Mouse (Mus musculus) midbrain, embryonic 12.5 days (tissue): ENCODE measurements around the gene Gm37240. TPM values are rescaled to one million over a fixed set of nuclear protein-coding genes. Genes with fewer than 3 reads are reported as not detected.

ENCODE experiments used
- ATAC-seq: fragments of 200-750 bp; cut with Nextera tagmentation; 2 replicates; pipeline ENCODE4 v1.8.0; 2017; ENCODE audit warnings: low read depth, moderate TSS enrichment, moderate library complexity; ENCODE audit not compliant: low FRiP score
- H3K27ac ChIP-seq: fragments of 300-500 bp; sonication (generic); replicated peaks from 2 replicates; pipeline ENCODE4 v1.5.1; 2016; ENCODE audit warnings: mild to moderate bottlenecking
- H3K27me3 ChIP-seq: fragments of 300-500 bp; sonication (generic); 2 replicates; pipeline ENCODE4 v1.6.1; 2016; ENCODE audit warnings: mild to moderate bottlenecking
- H3K36me3 ChIP-seq: fragments of 300-500 bp; sonication (generic); 2 replicates; pipeline ENCODE4 v1.6.1; 2016
- H3K4me1 ChIP-seq: fragments of 300-500 bp; sonication (generic); 2 replicates; pipeline ENCODE4 v1.6.1; 2016
- H3K4me2 ChIP-seq: fragments of 300-500 bp; sonication (generic); replicated peaks from 2 replicates; pipeline ENCODE4 v1.6.1; 2016; ENCODE audit warnings: mild to moderate bottlenecking, moderate library complexity
- H3K4me3 ChIP-seq: fragments of 300-500 bp; sonication (generic); 2 replicates; pipeline ENCODE4 v1.5.1; 2016; ENCODE audit warnings: mild to moderate bottlenecking
- H3K9ac ChIP-seq: fragments of 300-500 bp; sonication (generic); replicated peaks from 2 replicates; pipeline ENCODE4 v1.6.1; 2016; ENCODE audit warnings: mild to moderate bottlenecking, moderate library complexity
- H3K9me3 ChIP-seq: fragments of 300-500 bp; sonication (generic); 2 replicates; pipeline ENCODE4 v1.6.1; 2016; ENCODE audit warnings: mild to moderate bottlenecking
- WGBS: fragments of 180-500 bp; shearing (Covaris S2); methylation state at CpG from one replicate; pipeline ENCODE4 v1.1.7; 2016; 5-methylcytosine and 5-hydroxymethylcytosine counted together
- polyA plus RNA-seq: library from polyadenylated mRNA; unstranded; fragments of >200 nt; fragmentation: Nextera tagmentation; extraction: Ambion mirVana; gene quantifications from 2 replicates; pipeline ENCODE4 v1.2.1, GENCODE M21; 2016

Gm37240 gene
- polyA plus RNA-seq, 1 experiment from 2014 or later, result 0.96 TPM

GRCm38 (mm10) chr3:85914806-85915205 is 27.5 kb upstream of the Gm37240 start:
- H3K4me3 ChIP-seq, result no peak overlapping the region
- no peak for ATAC-seq
- H3K9me3 ChIP-seq, result no peaks in the 10 kb centered on the region
- H3K27me3 ChIP-seq, result no peaks in the 10 kb centered on the region
- no peaks in the 10 kb centered on the region for H3K36me3 ChIP-seq
- no peaks in the 10 kb centered on the region for H3K4me1 ChIP-seq
- H3K9ac ChIP-seq, result no peak overlapping the region
- H3K27ac ChIP-seq, result no peak overlapping the region
- WGBS, result 93% methylated on average over 6 of the region's 6 CpGs
- H3K4me2 ChIP-seq, result no peak overlapping the region

- Histone ChIP-seq H3K27me3 (no peaks in the 10 kb centered on the region), H3K4me2 (no peak overlapping the region), H3K4me3 (no peak overlapping the region), H3K9me3 (no peaks in the 10 kb centered on the region), H3K27ac (no peak overlapping the region), H3K9ac (no peak overlapping the region), H3K36me3 (no peaks in the 10 kb centered on the region), H3K4me1 (no peaks in the 10 kb centered on the region)
- no peak for ATAC-seq
- 88% methylated on average over 7 of the region's 7 CpGs for WGBS
Observed at GRCm38 (mm10) chr3:85907136-85907535, 19.8 kb upstream of the Gm37240 start.

- Histone ChIP-seq H3K4me1 (no peaks in the 10 kb centered on the region), H3K4me3 (no peak overlapping the region), H3K27me3 (no peaks in the 10 kb centered on the region), H3K36me3 (no peaks in the 10 kb centered on the region), H3K4me2 (no peak overlapping the region), H3K27ac (no peak overlapping the region), H3K9me3 (no peaks in the 10 kb centered on the region), H3K9ac (no peak overlapping the region)
- no peak for ATAC-seq
Observed at GRCm38 (mm10) chr3:85904371-85904770, 17.1 kb upstream of the Gm37240 start.

- Histone ChIP-seq H3K4me2 (no peak overlapping the region), H3K9me3 (no peaks in the 10 kb centered on the region), H3K27me3 (no peaks in the 10 kb centered on the region), H3K4me3 (no peak overlapping the region), H3K27ac (no peak overlapping the region), H3K36me3 (no peaks in the 10 kb centered on the region), H3K9ac (no peak overlapping the region), H3K4me1 (no peaks in the 10 kb centered on the region)
- 95% methylated on average over 5 of the region's 5 CpGs for WGBS
- no peak for ATAC-seq
Observed at GRCm38 (mm10) chr3:85895020-85895419, 7.7 kb upstream of the Gm37240 start.

- Histone ChIP-seq H3K27ac (no peak overlapping the region), H3K4me3 (no peak overlapping the region), H3K4me2 (no peak overlapping the region), H3K9ac (no peak overlapping the region), H3K27me3 (peaks cover 24% of the 10 kb centered on the region), H3K9me3 (no peaks in the 10 kb centered on the region), H3K36me3 (no peaks in the 10 kb centered on the region), H3K4me1 (peaks cover 17% of the 10 kb centered on the region)
- no peak for ATAC-seq
- 75% methylated on average over 1 of the region's 1 CpGs for WGBS
Observed at GRCm38 (mm10) chr3:85891571-85891970, 4.3 kb upstream of the Gm37240 start.

GRCm38 (mm10) chr3:85888221-85888671 is 928 bp upstream of the Gm37240 start:
- ATAC-seq, result no peak
- Histone ChIP-seq H3K27ac (no peak overlapping the region), H3K4me1 (peaks cover 18% of the 10 kb centered on the region), H3K9ac (no peak overlapping the region), H3K9me3 (no peaks in the 10 kb centered on the region), H3K27me3 (peaks cover 41% of the 10 kb centered on the region), H3K36me3 (no peaks in the 10 kb centered on the region), H3K4me3 (peak overlapping the region; percentile 54), H3K4me2 (peak overlapping the region; percentile 98)
- 6% methylated on average over 11 of the region's 11 CpGs for WGBS

- H3K27me3 ChIP-seq, result peaks cover 41% of the 10 kb centered on the region
- peak overlapping the region; percentile 54 for H3K4me3 ChIP-seq
- peaks cover 18% of the 10 kb centered on the region for H3K4me1 ChIP-seq
- 4% methylated on average over 22 of the region's 22 CpGs for WGBS
- peak overlapping the region; percentile 98 for H3K4me2 ChIP-seq
- H3K9ac ChIP-seq, result peak overlapping the region; percentile 32; the same call in 1 of the 2 replicates
- H3K27ac ChIP-seq, result no peak overlapping the region
- no peaks in the 10 kb centered on the region for H3K36me3 ChIP-seq
- no peaks in the 10 kb centered on the region for H3K9me3 ChIP-seq
- ATAC-seq, result no peak
Observed at GRCm38 (mm10) chr3:85886636-85887238, 581 bp downstream of the Gm37240 start.

GRCm38 (mm10) chr3:85885906-85886305 is 1.4 kb downstream of the Gm37240 start:
- no peak overlapping the region for H3K4me2 ChIP-seq
- peaks cover 41% of the 10 kb centered on the region for H3K27me3 ChIP-seq
- 33% methylated on average over 1 of the region's 1 CpGs for WGBS

GRCm38 (mm10) chr3:85880687-85881086 is 6.6 kb downstream of the Gm37240 start:
- H3K4me1 ChIP-seq, result no peaks in the 10 kb centered on the region
- WGBS, result 94% methylated on average over 2 of the region's 2 CpGs
- H3K4me2 ChIP-seq, result no peak overlapping the region
- no peak overlapping the region for H3K4me3 ChIP-seq
- no peak overlapping the region for H3K9ac ChIP-seq
- ATAC-seq, result no peak
- no peaks in the 10 kb centered on the region for H3K9me3 ChIP-seq
- H3K27ac ChIP-seq, result no peak overlapping the region
- H3K27me3 ChIP-seq, result peaks cover 8% of the 10 kb centered on the region
- H3K36me3 ChIP-seq, result no peaks in the 10 kb centered on the region

More at GRCm38 (mm10) chr3:85885906-85886305, 1.4 kb downstream of the Gm37240 start:
- Histone ChIP-seq H3K4me3 (no peak overlapping the region), H3K27ac (no peak overlapping the region), H3K4me1 (peaks cover 18% of the 10 kb centered on the region), H3K36me3 (no peaks in the 10 kb centered on the region), H3K9ac (no peak overlapping the region), H3K9me3 (no peaks in the 10 kb centered on the region)
- no peak for ATAC-seq

- 90% methylated on average over 8 of the region's 8 CpGs for WGBS
- no peak overlapping the region for H3K27ac ChIP-seq
- no peaks in the 10 kb centered on the region for H3K4me1 ChIP-seq
Observed at GRCm38 (mm10) chr3:85880068-85880467, 7.2 kb downstream of the Gm37240 start.

GRCm38 (mm10) chr3:85878911-85879310 is 8.4 kb downstream of the Gm37240 start:
- H3K36me3 ChIP-seq, result no peaks in the 10 kb centered on the region
- H3K9ac ChIP-seq, result no peak overlapping the region
- WGBS, result 87% methylated on average over 5 of the region's 5 CpGs
- H3K4me3 ChIP-seq, result no peak overlapping the region
- H3K4me1 ChIP-seq, result no peaks in the 10 kb centered on the region
- no peak overlapping the region for H3K4me2 ChIP-seq
- no peak for ATAC-seq
- no peak overlapping the region for H3K27ac ChIP-seq
- no peaks in the 10 kb centered on the region for H3K9me3 ChIP-seq
- no peaks in the 10 kb centered on the region for H3K27me3 ChIP-seq

More at GRCm38 (mm10) chr3:85880068-85880467, 7.2 kb downstream of the Gm37240 start:
- Histone ChIP-seq H3K4me2 (no peak overlapping the region), H3K4me3 (no peak overlapping the region), H3K9ac (no peak overlapping the region), H3K27me3 (peaks cover 3% of the 10 kb centered on the region; the same call in 1 of the 2 replicates), H3K36me3 (no peaks in the 10 kb centered on the region), H3K9me3 (no peaks in the 10 kb centered on the region)
- ATAC-seq, result no peak

GRCm38 (mm10) chr3:85863996-85864395 is 23.3 kb downstream of the Gm37240 start:
- no peaks in the 10 kb centered on the region for H3K36me3 ChIP-seq
- no peak overlapping the region for H3K9ac ChIP-seq
- H3K4me1 ChIP-seq, result no peaks in the 10 kb centered on the region
- H3K27me3 ChIP-seq, result no peaks in the 10 kb centered on the region
- H3K4me2 ChIP-seq, result no peak overlapping the region
- no peak overlapping the region for H3K4me3 ChIP-seq
- 7% methylated on average over 3 of the region's 3 CpGs for WGBS
- ATAC-seq, result no peak
- H3K27ac ChIP-seq, result no peak overlapping the region
- H3K9me3 ChIP-seq, result no peaks in the 10 kb centered on the region

GRCm38 (mm10) chr3:85862886-85863285 is 24.4 kb downstream of the Gm37240 start:
- Histone ChIP-seq H3K27ac (no peak overlapping the region), H3K4me2 (no peak overlapping the region), H3K9me3 (no peaks in the 10 kb centered on the region), H3K36me3 (no peaks in the 10 kb centered on the region), H3K27me3 (no peaks in the 10 kb centered on the region), H3K9ac (no peak overlapping the region), H3K4me1 (no peaks in the 10 kb centered on the region), H3K4me3 (no peak overlapping the region)
- no peak for ATAC-seq
- 85% methylated on average over 2 of the region's 2 CpGs for WGBS
